8 mouse cellular contexts compared by ENCODE assay signal in the genomic region with DNA sequence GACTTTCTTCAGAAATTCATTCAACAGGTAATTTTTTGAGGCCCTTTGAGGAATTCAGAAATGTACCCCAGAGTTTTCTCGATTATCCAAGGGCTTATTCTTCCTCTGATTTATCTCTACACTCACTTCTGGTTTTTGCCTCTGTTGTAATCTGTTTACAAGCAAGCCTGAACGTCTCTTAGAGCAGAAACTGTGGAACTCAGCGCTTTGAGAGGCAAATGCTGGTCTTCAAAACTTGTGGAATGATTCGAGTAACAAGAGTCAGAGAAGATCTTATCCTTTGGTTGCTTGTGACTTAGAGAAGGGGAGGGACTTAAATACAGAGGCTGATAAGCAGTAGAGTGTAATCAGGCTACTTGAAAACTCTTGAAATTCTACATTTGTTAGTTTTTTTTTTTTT. TPM values are rescaled to one million over a fixed set of nuclear protein-coding genes. Genes with fewer than 3 reads are reported as not detected.
DNase-seq lines count a peak whose midpoint lies in the region; ATAC-seq and TF ChIP-seq lines count a peak whose summit lies in the region.

No protein-coding gene starts in this region.

- intact Hi-C loops in heart, postnatal 36 days (cut with DNase I) = no loop called here

- no peaks in the 10 kb centered on the region; the same call in 1 of the 2 replicates for H3K36me3 ChIP-seq in heart, embryonic 12.5 days
- peaks cover 12% of the 10 kb centered on the region for H3K36me3 ChIP-seq in E14TG2a.4 (ENCODE audit: insufficient read depth, low read length)
- H3K36me3 ChIP-seq in forebrain, embryonic 13.5 days (ENCODE audit: poor library complexity, severe bottlenecking) = no peaks in the 10 kb centered on the region
- H3K36me3 ChIP-seq in liver, embryonic 16.5 days (ENCODE audit: control insufficient read depth, insufficient read depth) = no peaks in the 10 kb centered on the region

- no peaks in the 10 kb centered on the region for H3K9me3 ChIP-seq in heart, embryonic 12.5 days (replicated peaks)
- no peaks in the 10 kb centered on the region for H3K9me3 ChIP-seq in E14TG2a.4 (ENCODE audit: low read length)
- H3K9me3 ChIP-seq in forebrain, embryonic 13.5 days (replicated peaks) = no peaks in the 10 kb centered on the region
- no peaks in the 10 kb centered on the region for H3K9me3 ChIP-seq in liver, embryonic 16.5 days (replicated peaks; ENCODE audit: control insufficient read depth, low read length)

- H3K4me2 ChIP-seq in heart, embryonic 12.5 days = peak overlapping the region; percentile 96
- H3K4me2 ChIP-seq in forebrain, embryonic 13.5 days = peak overlapping the region; percentile 98
- peak overlapping the region; percentile 97 for H3K4me2 ChIP-seq in liver, embryonic 16.5 days (ENCODE audit: low read depth, low read length)

- TF ChIP-seq CTCF in E14TG2a.4 (conservative IDR thresholded peaks at IDR 0.05; ENCODE audit: low read length) = no peak

- WGBS in heart, embryonic 12.5 days = 18% methylated on average over 4 of the region's 4 CpGs
- 30% methylated on average over 4 of the region's 4 CpGs for WGBS in forebrain, embryonic 13.5 days
- 8% methylated on average over 4 of the region's 4 CpGs for WGBS in liver, embryonic 16.5 days (ENCODE audit: insufficient replicate concordance)

- H3K9ac ChIP-seq in heart, embryonic 12.5 days = peak overlapping the region; percentile 98
- H3K9ac ChIP-seq in forebrain, embryonic 13.5 days = peak overlapping the region; percentile 94
- peak overlapping the region; percentile 97 for H3K9ac ChIP-seq in liver, embryonic 16.5 days (ENCODE audit: low read depth, low read length)

- no peaks in the 10 kb centered on the region for H3K27me3 ChIP-seq in heart, embryonic 12.5 days (replicated peaks)
- no peaks in the 10 kb centered on the region for H3K27me3 ChIP-seq in E14TG2a.4 (ENCODE audit: insufficient read depth, low read length)
- H3K27me3 ChIP-seq in forebrain, embryonic 13.5 days = no peaks in the 10 kb centered on the region
- H3K27me3 ChIP-seq in liver, embryonic 16.5 days (ENCODE audit: control insufficient read depth, insufficient read depth, low read depth, low read length) = no peaks in the 10 kb centered on the region

- no peak for ATAC-seq in heart, embryonic 12.5 days (ENCODE audit: insufficient number of reproducible peaks, low FRiP score)
- ATAC-seq in forebrain, embryonic 13.5 days = no peak
- no peak for ATAC-seq in liver, embryonic 16.5 days (ENCODE audit: low read depth)

- peak overlapping the region; percentile 96 for H3K4me3 ChIP-seq in heart, embryonic 12.5 days
- H3K4me3 ChIP-seq in E14TG2a.4 (replicated peaks; ENCODE audit: low read length) = peak overlapping the region; percentile 98
- peak overlapping the region; percentile 95 for H3K4me3 ChIP-seq in forebrain, embryonic 13.5 days
- peak overlapping the region; percentile 93 for H3K4me3 ChIP-seq in liver, embryonic 16.5 days (ENCODE audit: low read depth, low read length)

- DNase-seq in heart, postnatal 36 days = no peak
- DNase-seq in spleen, postnatal 14 days (ENCODE audit: low spot score in 2 of 2) = no peak
- DNase-seq in B cell, adult 2 months = no peak
- DNase-seq in kidney, adult 9 months = no peak

- no peak overlapping the region for H3K27ac ChIP-seq in heart, embryonic 12.5 days (ENCODE audit: poor library complexity, severe bottlenecking)
- no peak overlapping the region for H3K27ac ChIP-seq in forebrain, embryonic 13.5 days
- peak overlapping the region; percentile 83 for H3K27ac ChIP-seq in liver, embryonic 16.5 days (ENCODE audit: low read length)

- peaks cover 17% of the 10 kb centered on the region for H3K4me1 ChIP-seq in heart, embryonic 12.5 days (replicated peaks)
- H3K4me1 ChIP-seq in E14TG2a.4 (replicated peaks; ENCODE audit: low read depth, low read length) = peaks cover 37% of the 10 kb centered on the region
- peaks cover 37% of the 10 kb centered on the region for H3K4me1 ChIP-seq in forebrain, embryonic 13.5 days
- peaks cover 16% of the 10 kb centered on the region for H3K4me1 ChIP-seq in liver, embryonic 16.5 days (ENCODE audit: control insufficient read depth, low read depth, low read length)

RNA-seq across cellular contexts. Expression of a gene that starts 1.3 kb away (rescaled TPM):
- polyA plus RNA-seq in heart, embryonic 12.5 days (2016; fragmentation: Nextera tagmentation; extraction: Ambion mirVana) = 20.6 and 21.7 TPM in 2 replicates
- 10 to 100 TPM; 19.8 to 22.4 TPM for total RNA-seq in heart, postnatal 36 days (2021)
- polyA plus RNA-seq in forebrain, embryonic 13.5 days (2015; fragmentation: Nextera tagmentation; extraction: Ambion mirVana) = 14.7 and 16.2 TPM in 2 replicates
- 4.1 and 4.4 TPM in 2 replicates for polyA plus RNA-seq in liver, embryonic 16.5 days (2015; fragmentation: Nextera tagmentation; extraction: Ambion mirVana)
